Mouse (Mus musculus) E14TG2a.4 (cell line): Measurements from ENCODE around the gene Abhd17c.

Source experiments
- H3K27me3 ChIP-seq: 2 replicates; pipeline ENCODE4 v1.6.1; 2014; ENCODE audit warnings: low read length, control low read depth; ENCODE audit not compliant: insufficient read depth
- H3K36me3 ChIP-seq: 2 replicates; pipeline ENCODE4 v1.6.1; 2014; ENCODE audit warnings: low read length, control low read depth; ENCODE audit not compliant: insufficient read depth
- H3K4me1 ChIP-seq: replicated peaks from 2 replicates; pipeline ENCODE4 v1.6.1; 2014; ENCODE audit warnings: low read depth, low read length, control low read depth
- H3K4me3 ChIP-seq: replicated peaks from 2 replicates; pipeline ENCODE4 v1.5.1; 2014; ENCODE audit warnings: mild to moderate bottlenecking, low read length
- H3K9me3 ChIP-seq: 2 replicates; pipeline ENCODE4 v1.6.1; 2014; ENCODE audit warnings: low read length, control low read depth
- CTCF ChIP-seq: conservative IDR thresholded peaks from 2 replicates; pipeline ENCODE4 v1.5.1; 2014; ENCODE audit warnings: low read length
- NANOG ChIP-seq: IDR thresholded peaks from 2 replicates; pipeline ENCODE4 v1.6.1; 2014; ENCODE audit warnings: borderline replicate concordance, low read length, mixed read lengths
- POU5F1 ChIP-seq: IDR thresholded peaks from 2 replicates; pipeline ENCODE4 v1.6.1; 2014; ENCODE audit warnings: low read length, borderline replicate concordance

Abhd17c gene

DNA sequence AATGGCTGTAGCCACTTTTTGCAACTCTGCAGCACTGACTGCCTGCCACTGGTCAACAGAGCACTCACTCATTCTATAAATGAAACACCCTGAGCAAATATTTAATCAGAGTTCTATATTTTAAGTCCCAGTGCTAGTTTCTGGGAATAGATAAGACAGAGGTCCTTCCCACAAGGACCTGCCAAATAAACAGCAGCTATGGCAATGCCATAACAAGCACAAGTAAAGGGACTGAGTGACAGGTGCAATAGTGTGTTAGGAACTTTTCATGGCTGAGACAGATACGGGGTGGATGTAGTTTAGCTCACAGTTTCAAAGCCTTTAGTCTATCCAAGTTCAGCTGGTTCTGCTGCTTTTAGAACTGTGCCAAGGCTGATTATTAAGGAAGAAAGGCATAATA, 3.9 kb downstream of the Abhd17c start:
- H3K4me1 ChIP-seq, result peaks cover 86% of the 10 kb centered on the region
- no peaks in the 10 kb centered on the region for H3K9me3 ChIP-seq
- no peak overlapping the region for H3K4me3 ChIP-seq
- no peak for TF ChIP-seq POU5F1
- TF ChIP-seq NANOG, result no peak
- TF ChIP-seq CTCF, result no peak
- H3K36me3 ChIP-seq, result peaks cover 26% of the 10 kb centered on the region
- no peaks in the 10 kb centered on the region for H3K27me3 ChIP-seq

DNA sequence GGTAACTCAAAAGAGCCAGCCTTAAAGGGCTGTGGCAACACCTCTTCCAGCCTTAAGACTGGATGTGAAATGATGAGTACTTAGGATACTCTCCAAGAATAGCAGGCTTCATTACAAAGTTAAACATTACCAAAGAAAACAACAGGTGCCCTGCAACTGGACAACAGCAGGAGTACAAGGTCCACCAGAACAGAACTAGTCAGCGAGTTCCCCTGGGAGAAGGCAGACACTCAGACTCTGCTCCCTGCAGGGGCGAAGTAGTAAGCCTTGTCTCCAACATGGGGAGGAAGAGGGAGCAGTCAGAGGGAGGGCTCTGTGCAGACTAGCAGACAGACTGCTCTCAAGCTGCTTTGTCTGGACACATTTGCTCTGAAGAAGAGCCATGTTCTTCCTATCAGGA, 6.1 kb downstream of the Abhd17c start:
- peaks cover 92% of the 10 kb centered on the region for H3K4me1 ChIP-seq
- H3K9me3 ChIP-seq, result no peaks in the 10 kb centered on the region
- no peak for TF ChIP-seq CTCF
- TF ChIP-seq NANOG, result no peak
- TF ChIP-seq POU5F1, result no peak
- peaks cover 36% of the 10 kb centered on the region for H3K36me3 ChIP-seq
- no peak overlapping the region for H3K4me3 ChIP-seq
- no peaks in the 10 kb centered on the region for H3K27me3 ChIP-seq

DNA sequence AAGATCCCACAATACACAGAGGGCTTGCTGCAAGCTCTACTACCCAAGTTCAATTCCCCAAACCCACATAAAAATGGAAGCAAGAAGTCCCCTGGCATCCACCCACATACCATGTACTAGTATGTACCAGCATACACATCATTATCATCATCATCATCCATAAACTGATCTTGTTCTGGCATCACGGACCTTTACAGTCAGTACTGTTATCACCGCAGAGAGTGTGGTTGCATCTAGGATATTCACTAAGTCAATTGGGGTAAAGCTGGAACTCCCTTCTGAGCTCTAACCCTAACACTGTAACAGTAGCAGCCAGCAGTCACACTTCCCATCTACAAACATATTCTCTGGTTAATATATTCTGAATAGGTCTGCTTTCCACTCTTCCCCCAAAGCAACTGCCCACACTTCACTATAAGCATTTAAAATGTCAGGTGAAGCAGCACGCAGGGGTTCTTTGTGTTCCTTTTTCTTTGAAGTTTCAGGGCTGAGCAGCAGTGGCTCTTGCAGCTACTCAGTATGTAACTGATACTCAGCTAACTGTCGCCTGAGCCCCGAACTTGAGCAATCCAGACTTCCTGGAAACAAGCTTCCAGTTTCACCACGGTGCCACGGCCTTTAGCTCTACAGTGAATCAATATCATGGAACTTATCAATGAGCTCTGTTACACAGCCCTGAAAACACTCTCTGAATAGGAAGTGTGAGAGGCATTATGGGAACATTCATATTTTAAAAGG, 8.8 kb downstream of the Abhd17c start:
- H3K4me1 ChIP-seq, result peaks cover 81% of the 10 kb centered on the region
- H3K9me3 ChIP-seq, result no peaks in the 10 kb centered on the region
- H3K36me3 ChIP-seq, result peaks cover 26% of the 10 kb centered on the region
- H3K4me3 ChIP-seq, result no peak overlapping the region
- no peaks in the 10 kb centered on the region for H3K27me3 ChIP-seq
- no peak for TF ChIP-seq CTCF
- no peak for TF ChIP-seq POU5F1
- TF ChIP-seq NANOG, result no peak

DNA sequence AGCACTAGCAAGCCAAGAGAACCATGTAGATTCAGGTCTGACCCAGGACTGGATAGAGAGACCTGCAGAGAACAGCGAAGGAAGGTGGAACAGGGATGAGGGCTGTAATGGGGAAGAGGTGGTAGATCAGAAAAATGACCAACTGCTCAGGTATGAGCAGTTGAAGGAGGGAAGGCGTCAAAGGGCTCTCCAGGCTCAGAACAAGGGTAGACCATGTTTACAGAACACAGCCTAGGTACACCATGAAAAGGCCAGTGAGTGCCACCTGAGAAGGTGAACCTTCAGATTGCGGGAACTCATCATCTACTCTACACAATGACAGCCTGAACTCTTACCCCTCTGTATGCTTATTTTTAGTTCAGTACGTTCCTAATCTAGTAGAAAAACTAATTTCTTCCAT, 9.5 kb downstream of the Abhd17c start:
- peaks cover 74% of the 10 kb centered on the region for H3K4me1 ChIP-seq
- TF ChIP-seq NANOG, result no peak
- TF ChIP-seq CTCF, result no peak
- TF ChIP-seq POU5F1, result no peak
- no peaks in the 10 kb centered on the region for H3K9me3 ChIP-seq
- H3K27me3 ChIP-seq, result no peaks in the 10 kb centered on the region
- peaks cover 19% of the 10 kb centered on the region for H3K36me3 ChIP-seq
- H3K4me3 ChIP-seq, result no peak overlapping the region

DNA sequence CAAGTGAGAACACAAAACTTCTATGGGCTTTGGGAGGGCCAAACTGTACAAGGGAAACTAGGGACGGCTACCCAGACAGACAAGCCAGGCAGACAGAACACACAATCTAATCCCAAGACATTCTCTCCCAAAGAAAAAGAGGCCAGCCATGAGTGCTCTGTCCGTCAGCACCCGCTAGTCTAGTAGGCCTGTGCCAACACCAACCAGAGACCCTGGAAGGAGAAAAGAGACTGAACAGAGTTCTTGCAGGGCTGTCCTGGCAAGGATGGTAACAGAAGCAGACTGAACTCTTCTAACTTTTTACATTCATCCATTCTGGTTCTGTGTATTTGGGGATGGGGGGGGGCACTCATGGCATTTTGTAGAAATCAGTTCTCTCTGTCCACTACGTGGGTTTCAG, 12.1 kb downstream of the Abhd17c start:
- Histone ChIP-seq H3K9me3 (no peaks in the 10 kb centered on the region), H3K36me3 (peaks cover 17% of the 10 kb centered on the region), H3K4me3 (no peak overlapping the region), H3K27me3 (no peaks in the 10 kb centered on the region), H3K4me1 (peaks cover 58% of the 10 kb centered on the region)
- no peak for TF ChIP-seq CTCF
- TF ChIP-seq POU5F1, result no peak
- TF ChIP-seq NANOG, result no peak

DNA sequence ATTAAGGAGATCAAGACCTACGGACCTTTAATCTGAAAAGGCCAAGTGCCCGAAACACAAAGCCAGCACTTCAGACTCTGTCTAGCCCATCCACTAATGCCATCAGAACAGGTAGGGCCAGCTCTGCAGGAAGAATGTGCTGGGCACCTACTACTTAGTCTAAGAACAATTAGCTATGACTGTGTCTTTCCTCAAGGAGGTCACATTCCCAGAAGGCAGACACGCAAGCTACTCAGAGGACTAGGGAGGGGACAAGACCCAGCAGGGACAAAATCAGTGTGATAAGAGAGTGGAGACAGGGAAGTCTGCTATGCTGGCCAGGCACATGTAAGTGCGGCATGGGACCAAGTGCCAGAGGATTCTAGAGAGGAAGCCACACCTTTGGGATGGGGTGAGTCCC, 13.0 kb downstream of the Abhd17c start:
- H3K9me3 ChIP-seq, result no peaks in the 10 kb centered on the region
- no peak overlapping the region for H3K4me3 ChIP-seq
- peaks cover 56% of the 10 kb centered on the region for H3K4me1 ChIP-seq
- peaks cover 22% of the 10 kb centered on the region for H3K36me3 ChIP-seq
- H3K27me3 ChIP-seq, result no peaks in the 10 kb centered on the region
- no peak for TF ChIP-seq CTCF
- TF ChIP-seq NANOG, result no peak
- TF ChIP-seq POU5F1, result no peak

DNA sequence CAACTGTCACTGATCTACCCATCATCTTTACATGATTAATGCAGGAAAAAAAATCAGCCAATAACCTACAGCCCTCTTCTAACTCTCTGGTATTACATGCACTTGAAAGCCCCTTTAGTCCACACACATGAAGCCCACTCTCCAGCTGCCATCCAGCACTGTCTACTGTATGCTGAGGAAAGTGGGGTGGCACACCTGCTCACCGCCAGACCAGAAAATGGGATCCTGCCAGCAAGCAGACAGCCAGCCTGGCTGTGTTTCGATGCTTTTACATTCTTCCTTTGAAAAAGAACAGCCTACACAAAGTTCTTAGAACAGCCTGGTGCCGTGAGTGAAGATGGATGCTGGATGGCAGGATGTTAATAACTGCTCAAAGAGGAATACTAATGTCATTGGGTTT, 13.9 kb downstream of the Abhd17c start:
- H3K4me1 ChIP-seq, result peaks cover 49% of the 10 kb centered on the region

DNA sequence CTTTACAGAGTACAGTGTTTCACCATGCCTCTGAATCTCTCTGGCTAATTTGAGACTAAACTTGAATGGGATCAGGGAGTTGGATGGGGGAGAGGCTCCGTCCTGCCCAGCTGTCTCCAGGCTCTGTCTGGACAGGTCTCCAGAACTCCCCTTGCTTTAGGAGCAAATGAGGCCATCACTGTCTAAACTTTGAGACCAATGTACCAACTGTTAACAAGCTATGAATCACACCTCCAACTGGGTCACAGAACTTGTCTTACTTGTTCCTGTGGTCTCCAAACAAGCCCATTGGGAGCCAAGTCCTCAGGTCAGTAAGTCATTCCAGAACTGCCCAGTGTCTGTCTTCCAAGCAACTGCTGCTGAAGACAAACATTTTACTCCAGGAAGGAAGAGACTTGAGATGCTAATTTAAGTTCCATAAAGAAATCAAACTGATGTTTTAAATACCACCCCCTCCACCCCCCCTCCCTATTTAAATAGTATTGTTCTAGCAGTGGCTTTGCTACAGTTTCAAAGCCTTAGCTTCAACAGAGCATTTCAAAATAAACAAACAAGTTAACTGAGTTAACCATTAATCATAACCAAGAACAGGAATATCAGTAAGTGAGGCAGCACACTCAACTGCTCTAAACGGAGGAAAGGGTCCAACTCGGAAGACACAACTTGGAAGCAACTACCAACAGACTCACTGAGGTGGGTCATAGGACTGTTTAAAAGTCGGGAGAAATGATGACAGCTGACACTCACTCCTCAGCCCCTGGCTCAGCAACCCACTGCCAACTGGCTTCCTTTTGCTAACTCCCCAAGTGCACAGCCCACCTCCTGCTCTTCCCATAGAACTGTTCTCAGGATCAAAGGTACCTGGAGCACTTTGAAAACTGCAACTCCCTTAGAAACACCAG, 15.6 kb downstream of the Abhd17c start:
- H3K9me3 ChIP-seq, result no peaks in the 10 kb centered on the region
- H3K36me3 ChIP-seq, result peaks cover 14% of the 10 kb centered on the region; the same call in 1 of the 2 replicates
- H3K4me1 ChIP-seq, result peaks cover 52% of the 10 kb centered on the region
- no peak overlapping the region for H3K4me3 ChIP-seq
- no peak for TF ChIP-seq CTCF
- H3K27me3 ChIP-seq, result no peaks in the 10 kb centered on the region

More for the DNA sequence above, 13.9 kb downstream of the Abhd17c start:
- no peaks in the 10 kb centered on the region for H3K9me3 ChIP-seq
- no peak overlapping the region for H3K4me3 ChIP-seq
- no peaks in the 10 kb centered on the region for H3K27me3 ChIP-seq
- no peak for TF ChIP-seq POU5F1
- TF ChIP-seq NANOG, result no peak
- TF ChIP-seq CTCF, result no peak
- H3K36me3 ChIP-seq, result peaks cover 22% of the 10 kb centered on the region

DNA sequence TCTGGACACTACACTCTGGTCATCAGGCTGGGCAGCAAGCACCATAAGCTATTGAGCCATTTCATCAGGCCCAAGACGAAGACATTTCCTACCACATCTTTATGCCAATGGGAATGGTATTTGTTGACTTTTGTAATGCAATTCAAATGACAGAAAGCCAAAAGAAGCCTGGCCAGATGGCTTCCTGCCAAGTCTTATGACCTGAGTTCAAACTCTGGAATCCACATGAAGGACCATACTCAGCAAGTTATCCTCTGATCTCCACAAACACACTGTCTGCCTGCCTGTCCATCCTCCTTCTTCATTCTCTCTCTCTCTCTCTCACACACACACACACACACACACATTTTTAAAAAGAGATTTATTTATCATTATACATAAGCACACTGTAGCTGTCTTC, 19.0 kb downstream of the Abhd17c start:
- peaks cover 53% of the 10 kb centered on the region for H3K4me1 ChIP-seq
- TF ChIP-seq NANOG (no peak), POU5F1 (no peak), CTCF (no peak)
- no peaks in the 10 kb centered on the region for H3K9me3 ChIP-seq

More for the DNA sequence above, 19.0 kb downstream of the Abhd17c start:
- no peaks in the 10 kb centered on the region for H3K27me3 ChIP-seq
- H3K36me3 ChIP-seq, result peaks cover 9% of the 10 kb centered on the region; the same call in 1 of the 2 replicates
- H3K4me3 ChIP-seq, result no peak overlapping the region
